Mouse (Mus musculus) stomach, embryonic 15.5 days (tissue): ENCODE data around the gene 1700029I15Rik. TPM values are rescaled to one million over a fixed set of nuclear protein-coding genes. Genes with fewer than 3 reads are reported as not detected.

ENCODE experiments used
- ATAC-seq: fragments of 200-750 bp; cut with Nextera tagmentation; 2 replicates; pipeline ENCODE4 v1.8.0; 2017; ENCODE audit warnings: low read depth, moderate number of reproducible peaks, moderate TSS enrichment; ENCODE audit not compliant: insufficient read depth, low FRiP score
- H3K27ac ChIP-seq: fragments of 300-500 bp; sonication (generic); 2 replicates; pipeline ENCODE4 v1.5.1; 2015; ENCODE audit warnings: mild to moderate bottlenecking, inconsistent platforms
- H3K27me3 ChIP-seq: fragments of 300-500 bp; sonication (generic); replicated peaks from 2 replicates; pipeline ENCODE4 v1.6.1; 2015; ENCODE audit warnings: inconsistent platforms
- H3K36me3 ChIP-seq: fragments of 300-500 bp; sonication (generic); 2 replicates; pipeline ENCODE4 v1.6.1; 2015; ENCODE audit warnings: inconsistent platforms
- H3K4me1 ChIP-seq: fragments of 300-500 bp; sonication (generic); 2 replicates; pipeline ENCODE4 v1.6.1; 2015; ENCODE audit warnings: inconsistent platforms
- H3K4me2 ChIP-seq: fragments of 300-500 bp; sonication (generic); 2 replicates; pipeline ENCODE4 v1.6.1; 2015; ENCODE audit warnings: mild to moderate bottlenecking, inconsistent platforms
- H3K4me3 ChIP-seq: fragments of 300-500 bp; sonication (generic); replicated peaks from 2 replicates; pipeline ENCODE4 v1.5.1; 2015; ENCODE audit warnings: inconsistent platforms
- H3K9ac ChIP-seq: fragments of 300-500 bp; sonication (generic); 2 replicates; pipeline ENCODE4 v1.6.1; 2015; ENCODE audit warnings: inconsistent platforms
- H3K9me3 ChIP-seq: fragments of 300-500 bp; sonication (generic); 2 replicates; pipeline ENCODE4 v1.6.1; 2016; ENCODE audit warnings: inconsistent platforms
- WGBS: fragments of 180-500 bp; shearing (Covaris S2); methylation state at CpG from one replicate; pipeline ENCODE4 v1.1.7; 2015; 5-methylcytosine and 5-hydroxymethylcytosine counted together
- microRNA-seq: library from miRNA; unstranded; fragments of <30 nt; microRNA quantifications from one replicate; pipeline ENCODE4, GENCODE M21; 2016
- polyA plus RNA-seq: library from polyadenylated mRNA; unstranded; fragments of >200 nt; fragmentation: Nextera tagmentation; extraction: Ambion mirVana; gene quantifications from 2 replicates; pipeline ENCODE4 v1.2.1, GENCODE M21; 2015

1700029I15Rik gene
- polyA plus RNA-seq, 1 experiment from 2014 or later = 4.0 TPM

DNA sequence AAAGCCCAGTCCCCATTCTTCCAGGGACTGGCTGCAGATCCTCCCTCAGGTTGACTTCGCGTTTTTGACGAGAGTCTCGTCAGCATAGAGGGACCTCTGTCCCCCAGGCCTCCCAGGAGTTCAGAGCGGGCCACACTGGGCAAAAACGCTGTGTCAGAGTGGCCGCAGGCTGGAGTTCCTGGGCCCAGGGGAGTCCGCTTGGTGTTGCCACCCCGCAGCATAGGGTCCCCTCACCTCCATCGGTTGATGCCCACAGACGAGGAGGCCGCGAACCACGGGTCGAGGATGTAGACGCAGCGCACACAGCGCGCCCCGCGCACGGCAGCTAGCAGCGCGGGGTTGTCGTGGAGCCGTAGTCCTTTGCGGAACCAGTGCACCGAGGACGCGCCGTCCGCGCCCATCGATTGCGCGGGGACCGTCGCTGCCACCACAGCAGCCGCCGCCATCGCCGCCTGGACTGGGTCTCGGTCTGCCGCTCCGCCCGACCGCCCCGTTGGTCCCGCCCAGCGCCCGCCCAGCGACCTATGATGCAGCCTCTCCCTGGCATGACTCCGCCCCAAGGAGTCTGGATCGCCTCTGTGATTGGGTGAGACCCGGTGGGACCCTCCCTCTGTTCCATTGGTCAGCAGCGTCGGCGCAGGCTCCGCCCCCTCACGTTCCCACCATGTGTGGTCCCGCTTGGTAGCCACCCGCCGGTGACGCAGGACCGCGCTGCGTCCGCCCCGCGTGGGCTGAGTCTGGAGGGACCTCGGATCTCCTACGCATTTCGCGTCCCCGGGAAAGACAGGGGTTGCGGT is 51.4 kb downstream of the 1700029I15Rik start, which contains the start of gene Cry2:
Cry2 (minus strand) TSS at position 466 of the 797 bp plus-strand sequence.
- Histone ChIP-seq H3K27me3 (no peaks in the 10 kb centered on the region), H3K4me2 (peak within 1 kb of the TSS; percentile 92), H3K4me1 (peaks cover 38% of the 10 kb centered on the region), H3K27ac (peak within 1 kb of the TSS; percentile 67), H3K9ac (peak within 1 kb of the TSS; percentile 76), H3K9me3 (no peaks in the 10 kb centered on the region), H3K36me3 (no peaks in the 10 kb centered on the region), H3K4me3 (peak within 1 kb of the TSS; percentile 89)
- WGBS = 0% methylated on average over 76 of the region's 76 CpGs
- peak; percentile 97 for ATAC-seq

- ATAC-seq = no peak
- Histone ChIP-seq H3K9ac (peak overlapping the region; percentile 16; the same call in 1 of the 2 replicates), H3K4me1 (peaks cover 38% of the 10 kb centered on the region), H3K4me2 (peak overlapping the region; percentile 92), H3K4me3 (peak overlapping the region; percentile 89), H3K27ac (peak overlapping the region; percentile 67), H3K9me3 (no peaks in the 10 kb centered on the region), H3K27me3 (no peaks in the 10 kb centered on the region), H3K36me3 (no peaks in the 10 kb centered on the region)
- WGBS = 6% methylated on average over 12 of the region's 12 CpGs
These were observed 52.0 kb downstream of the 1700029I15Rik start for GRCm38 (mm10) chr2:92434375-92434745.

GRCm38 (mm10) chr2:92435023-92435422 is 52.7 kb downstream of the 1700029I15Rik start:
- no peaks in the 10 kb centered on the region for H3K27me3 ChIP-seq
- no peak for ATAC-seq
- no peak overlapping the region for H3K4me2 ChIP-seq
- H3K9ac ChIP-seq = no peak overlapping the region
- peaks cover 33% of the 10 kb centered on the region for H3K4me1 ChIP-seq
- H3K36me3 ChIP-seq = no peaks in the 10 kb centered on the region
- 54% methylated on average over 6 of the region's 6 CpGs for WGBS
- H3K27ac ChIP-seq = no peak overlapping the region
- no peaks in the 10 kb centered on the region for H3K9me3 ChIP-seq
- no peak overlapping the region for H3K4me3 ChIP-seq

Small RNA genes within 50 kb of the gene (microRNA-seq; reads per million reads assigned to microRNA genes)
- gene Mir7000 = not detected

Other genes starting within 250 kb of the 1700029I15Rik start
- gene Pex16, start 7.9 kb upstream of the 1700029I15Rik start, polyA plus RNA-seq = 28.0 and 28.6 TPM in 2 replicates
- 13.4 and 13.9 TPM in 2 replicates for gene Large2, start 7.7 kb upstream of the 1700029I15Rik start, polyA plus RNA-seq
- gene Mapk8ip1, start 18.7 kb downstream of the 1700029I15Rik start, polyA plus RNA-seq = 23.4 and 24.6 TPM in 2 replicates
- 19.2 and 23.6 TPM in 2 replicates for gene Cry2, start 51.5 kb downstream of the 1700029I15Rik start, polyA plus RNA-seq
- gene Slc35c1, start 78.0 kb downstream of the 1700029I15Rik start, polyA plus RNA-seq = 27.1 and 31.0 TPM in 2 replicates
- gene Chst1, start 217.2 kb downstream of the 1700029I15Rik start, polyA plus RNA-seq = 5.6 and 6.1 TPM in 2 replicates